Mouse (Mus musculus) C2C12 (cell line): ENCODE data around the gene Tbcd. TPM values are rescaled to one million over a fixed set of nuclear protein-coding genes. Genes with fewer than 3 reads are reported as not detected.
A peak's percentile ranks its signal among the peaks of the same experiment; 100 is the strongest.

Source experiments
- H3K27me3 ChIP-seq: one replicate; pipeline ENCODE4 v1.6.1; 2011; ENCODE audit not compliant: control insufficient read depth, insufficient read depth, insufficient read length
- H3K36me3 ChIP-seq: one replicate; pipeline ENCODE4 v1.6.1; 2011; ENCODE audit not compliant: control insufficient read depth, insufficient read depth
- H3K4me3 ChIP-seq: one replicate; pipeline ENCODE4 v1.5.1; 2011; ENCODE audit warnings: mild to moderate bottlenecking, control low read depth; ENCODE audit not compliant: poor library complexity, insufficient read depth, severe bottlenecking
- H3K79me2 ChIP-seq: one replicate; pipeline ENCODE4 v1.6.1; 2011; ENCODE audit not compliant: control insufficient read depth, insufficient read depth
- H3K79me3 ChIP-seq: one replicate; pipeline ENCODE4 v1.6.1; 2011; ENCODE audit warnings: low read depth, control low read depth
- H3ac ChIP-seq: one replicate; pipeline ENCODE3; 2011; ENCODE audit warnings: low read depth; ENCODE audit not compliant: control insufficient read depth, insufficient read length
- CEBPB ChIP-seq: IDR thresholded peaks from one replicate; pipeline ENCODE4 v1.6.1; 2011; ENCODE audit warnings: low read depth, mild to moderate bottlenecking, control low read depth, moderate library complexity
- CTCF ChIP-seq: IDR thresholded peaks from one replicate; pipeline ENCODE4 v1.5.1; 2011; ENCODE audit not compliant: control insufficient read depth, insufficient read depth, insufficient read length
- FOSL1 ChIP-seq: IDR thresholded peaks from one replicate; pipeline ENCODE4 v1.8.0; 2011; ENCODE audit warnings: mild to moderate bottlenecking, low read length; ENCODE audit not compliant: poor library complexity, insufficient read depth, severe bottlenecking
- MAX ChIP-seq: IDR thresholded peaks from one replicate; pipeline ENCODE4 v1.6.1; 2011; ENCODE audit warnings: mild to moderate bottlenecking, control low read depth
- MYOD1 ChIP-seq: IDR thresholded peaks from one replicate; pipeline ENCODE4 v1.6.1; 2011; ENCODE audit warnings: low read depth; ENCODE audit not compliant: control insufficient read depth, insufficient read length
- MYOG ChIP-seq: IDR thresholded peaks from one replicate; pipeline ENCODE4 v1.6.1; 2011; ENCODE audit not compliant: control insufficient read depth, insufficient read length; ENCODE audit errors: extremely low read depth
- USF1 ChIP-seq: IDR thresholded peaks from one replicate; pipeline ENCODE4 v1.6.1; 2011; ENCODE audit warnings: low read depth, mild to moderate bottlenecking, control low read depth, moderate library complexity
- polyA plus RNA-seq: library from polyadenylated mRNA; unstranded; fragments of >200 nt; fragmentation: generic; extraction: Trizol; gene quantifications from one replicate; pipeline ENCODE4 v1.2.1, GENCODE M21; 2012; ENCODE audit warnings: missing spikeins

The Tbcd gene
- polyA plus RNA-seq, 1 experiment = 69.2 TPM

- no peaks in the 10 kb centered on the region for H3K27me3 ChIP-seq
- no peak overlapping the region for H3K4me3 ChIP-seq
Measured at GRCm38 (mm10) chr11:121549843-121550647, 98.3 kb downstream of the Tbcd start.

GRCm38 (mm10) chr11:121551206-121551799 lies 99.6 kb downstream of the Tbcd start:
- H3K27me3 ChIP-seq = no peaks in the 10 kb centered on the region
- H3K79me3 ChIP-seq = peaks cover 2% of the 10 kb centered on the region
- peaks cover 7% of the 10 kb centered on the region for H3K79me2 ChIP-seq
- no peak overlapping the region for H3K4me3 ChIP-seq
- peaks cover 11% of the 10 kb centered on the region for H3K36me3 ChIP-seq
- TF ChIP-seq CTCF = no peak
- TF ChIP-seq MYOD1 = no peak
- no peak for TF ChIP-seq MYOG
- no peak for TF ChIP-seq FOSL1
- TF ChIP-seq CEBPB = no peak
- TF ChIP-seq USF1 = no peak
- TF ChIP-seq MAX = no peak
- no peak overlapping the region for H3ac ChIP-seq

More at GRCm38 (mm10) chr11:121549843-121550647, 98.3 kb downstream of the Tbcd start:
- H3K79me3 ChIP-seq = peaks cover 2% of the 10 kb centered on the region
- H3K36me3 ChIP-seq = peaks cover 11% of the 10 kb centered on the region
- no peak for TF ChIP-seq CEBPB
- no peak for TF ChIP-seq MYOG
- TF ChIP-seq MYOD1 = no peak
- TF ChIP-seq MAX = no peak
- no peak for TF ChIP-seq FOSL1
- TF ChIP-seq USF1 = no peak
- TF ChIP-seq CTCF = no peak
- peaks cover 7% of the 10 kb centered on the region for H3K79me2 ChIP-seq
- no peak overlapping the region for H3ac ChIP-seq

GRCm38 (mm10) chr11:121552167-121552566 lies 100.4 kb downstream of the Tbcd start:
- Histone ChIP-seq H3K79me2 (peaks cover 7% of the 10 kb centered on the region), H3K27me3 (no peaks in the 10 kb centered on the region), H3K4me3 (no peak overlapping the region), H3ac (no peak overlapping the region), H3K79me3 (peaks cover 2% of the 10 kb centered on the region), H3K36me3 (peaks cover 11% of the 10 kb centered on the region)
- peak; percentile 94 for TF ChIP-seq USF1
- peak; percentile 93 for TF ChIP-seq MYOD1
- TF ChIP-seq CEBPB = no peak
- no peak for TF ChIP-seq FOSL1
- no peak for TF ChIP-seq CTCF
- TF ChIP-seq MYOG = no peak
- TF ChIP-seq MAX = peak; percentile 75

GRCm38 (mm10) chr11:121552846-121553457 lies 101.2 kb downstream of the Tbcd start:
- no peak overlapping the region for H3ac ChIP-seq
- peaks cover 11% of the 10 kb centered on the region for H3K36me3 ChIP-seq
- TF ChIP-seq CEBPB = no peak
- TF ChIP-seq MYOD1 = no peak
- TF ChIP-seq MYOG = no peak
- no peak for TF ChIP-seq MAX
- TF ChIP-seq CTCF = no peak
- no peak for TF ChIP-seq USF1
- no peak for TF ChIP-seq FOSL1
- H3K79me3 ChIP-seq = no peaks in the 10 kb centered on the region
- no peak overlapping the region for H3K4me3 ChIP-seq
- no peaks in the 10 kb centered on the region for H3K27me3 ChIP-seq
- peaks cover 7% of the 10 kb centered on the region for H3K79me2 ChIP-seq

- Histone ChIP-seq H3K79me3 (no peaks in the 10 kb centered on the region), H3K4me3 (no peak overlapping the region), H3K36me3 (peaks cover 15% of the 10 kb centered on the region), H3K27me3 (no peaks in the 10 kb centered on the region), H3K79me2 (peaks cover 7% of the 10 kb centered on the region), H3ac (no peak overlapping the region)
- TF ChIP-seq USF1 (no peak), MAX (no peak), FOSL1 (no peak), CEBPB (no peak), CTCF (no peak), MYOD1 (no peak), MYOG (no peak)
Measured at GRCm38 (mm10) chr11:121553458-121553857, 101.7 kb downstream of the Tbcd start.
